Mouse (Mus musculus) limb, embryonic 14.5 days (tissue): ENCODE data around the gene Arhgap15. TPM values are rescaled to one million over a fixed set of nuclear protein-coding genes. Genes with fewer than 3 reads are reported as not detected.

Source experiments
- ATAC-seq: fragments of 200-750 bp; cut with Nextera tagmentation; 2 replicates; pipeline ENCODE4 v1.8.0; 2017; ENCODE audit warnings: low read depth, moderate number of reproducible peaks, moderate TSS enrichment; ENCODE audit not compliant: low FRiP score
- DNase-seq: peaks from one replicate; pipeline ENCODE4 v3.0.0-alpha.2; 2015; ENCODE audit warnings: low spot score
- H3K27ac ChIP-seq: fragments of 300-500 bp; sonication (generic); replicated peaks from 2 replicates; pipeline ENCODE4 v1.5.1; 2014; ENCODE audit warnings: low read depth, mild to moderate bottlenecking, low read length, moderate library complexity, mixed read lengths
- H3K27me3 ChIP-seq: fragments of 300-500 bp; sonication (generic); 2 replicates; pipeline ENCODE4 v1.6.1; 2014; ENCODE audit warnings: low read length, mixed read lengths; ENCODE audit not compliant: control insufficient read depth, insufficient read depth
- H3K36me3 ChIP-seq: fragments of 300-500 bp; sonication (generic); 2 replicates; pipeline ENCODE4 v1.6.1; 2014; ENCODE audit warnings: mild to moderate bottlenecking, low read length, moderate library complexity, mixed read lengths; ENCODE audit not compliant: control insufficient read depth, insufficient read depth
- H3K4me1 ChIP-seq: fragments of 300-500 bp; sonication (generic); 2 replicates; pipeline ENCODE4 v1.6.1; 2014; ENCODE audit warnings: antibody characterized with exemption, low read length, mixed read lengths; ENCODE audit not compliant: control insufficient read depth, insufficient read depth
- H3K4me2 ChIP-seq: fragments of 300-500 bp; sonication (generic); replicated peaks from 2 replicates; pipeline ENCODE4 v1.6.1; 2014; ENCODE audit warnings: low read depth, mild to moderate bottlenecking, low read length, moderate library complexity; ENCODE audit not compliant: severe bottlenecking
- H3K4me3 ChIP-seq: fragments of 300-500 bp; sonication (generic); replicated peaks from 2 replicates; pipeline ENCODE4 v1.5.1; 2014; ENCODE audit warnings: low read length
- H3K9ac ChIP-seq: fragments of 300-500 bp; sonication (generic); 2 replicates; pipeline ENCODE4 v1.6.1; 2014; ENCODE audit warnings: mild to moderate bottlenecking, low read depth, low read length, moderate library complexity; ENCODE audit not compliant: severe bottlenecking
- H3K9me3 ChIP-seq: fragments of 300-500 bp; sonication (generic); 2 replicates; pipeline ENCODE4 v1.6.1; 2016; ENCODE audit warnings: low read length; ENCODE audit not compliant: control insufficient read depth
- POLR2A ChIP-seq: fragments of 200-500 bp; IDR thresholded peaks from 2 replicates; pipeline ENCODE4 v1.8.0; 2012; ENCODE audit warnings: inconsistent platforms, mild to moderate bottlenecking, moderate library complexity, borderline replicate concordance; ENCODE audit not compliant: insufficient read depth, insufficient read length; ENCODE audit errors: extremely low read depth
- WGBS: fragments of 180-500 bp; shearing (Covaris S2); extraction: QIAGEN DNeasy Blood & Tissue Kit; methylation state at CpG from one replicate; pipeline ENCODE4 v1.1.7; 2014; 5-methylcytosine and 5-hydroxymethylcytosine counted together
- polyA plus RNA-seq, 2 experiments: library from polyadenylated mRNA; depleted of rRNA in 1 of 2; stranded (reverse) in 1 of 2; unstranded in 1 of 2; fragments of >200 nt; fragmentation: Nextera tagmentation in 1 of 2; extraction: Ambion mirVana in 1 of 2; gene quantifications; 2 replicates each; pipeline versions ENCODE4 v1.2.1 to v1.2.3; 2012 to 2014

The Arhgap15 gene
- polyA plus RNA-seq, 2 experiments: 1.4 to 2.9 TPM

DNA sequence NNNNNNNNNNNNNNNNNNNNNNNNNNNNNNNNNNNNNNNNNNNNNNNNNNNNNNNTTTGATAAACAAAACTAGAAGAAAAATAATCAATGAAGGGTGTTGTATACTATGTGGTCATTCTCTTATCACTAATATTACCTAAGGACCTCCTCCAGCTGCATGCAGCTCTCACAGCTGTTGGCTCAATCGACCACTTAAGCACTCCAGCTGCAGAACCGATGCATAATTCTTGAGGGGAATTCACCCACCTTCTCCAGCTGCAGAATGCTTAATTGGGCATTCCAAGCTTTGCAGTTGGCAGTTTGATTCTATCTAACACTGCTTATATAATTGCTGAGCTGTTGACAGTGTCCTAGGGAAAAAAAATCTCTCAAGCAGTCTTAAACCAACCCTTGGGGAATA is 663.0 kb downstream of the Arhgap15 start:
- H3K36me3 ChIP-seq: no peaks in the 10 kb centered on the region
- no peaks in the 10 kb centered on the region for H3K9me3 ChIP-seq
- no peak overlapping the region for H3K4me3 ChIP-seq
- no peaks in the 10 kb centered on the region for H3K4me1 ChIP-seq
- H3K27ac ChIP-seq: no peak overlapping the region
- ATAC-seq (no peak), DNase-seq (no peak)
- TF ChIP-seq POLR2A: no peak
- no peak overlapping the region for H3K9ac ChIP-seq
- 47% methylated on average over 2 of the region's 2 CpGs for WGBS
- no peaks in the 10 kb centered on the region for H3K27me3 ChIP-seq
- H3K4me2 ChIP-seq: no peak overlapping the region

DNA sequence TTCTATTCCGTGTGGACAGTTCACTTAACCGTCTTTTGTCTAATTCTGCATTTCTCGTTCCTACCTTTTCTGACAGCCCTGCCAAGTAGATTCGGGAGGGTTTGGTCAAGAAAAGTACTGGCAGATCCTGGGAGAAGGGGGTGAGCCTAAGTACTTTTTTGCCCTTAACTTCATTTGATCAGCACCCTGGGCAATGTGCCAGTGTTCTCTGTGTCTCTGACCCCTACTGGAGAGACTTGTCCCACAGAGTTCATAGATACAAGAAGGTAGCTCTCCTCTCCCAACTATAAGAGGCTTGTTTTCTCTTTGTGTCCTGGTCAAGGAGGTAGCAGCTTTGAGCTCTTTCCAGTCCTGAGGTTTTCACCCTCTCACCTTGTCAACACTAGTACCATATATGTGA is 667.7 kb downstream of the Arhgap15 start:
- no peak overlapping the region for H3K27ac ChIP-seq
- no peak overlapping the region for H3K9ac ChIP-seq
- H3K36me3 ChIP-seq: no peaks in the 10 kb centered on the region
- TF ChIP-seq POLR2A: no peak
- ATAC-seq (no peak), DNase-seq (no peak)
- no peak overlapping the region for H3K4me2 ChIP-seq
- no peak overlapping the region for H3K4me3 ChIP-seq
- 84% methylated on average over 4 of the region's 4 CpGs for WGBS
- no peaks in the 10 kb centered on the region for H3K9me3 ChIP-seq
- H3K4me1 ChIP-seq: no peaks in the 10 kb centered on the region
- H3K27me3 ChIP-seq: no peaks in the 10 kb centered on the region

DNA sequence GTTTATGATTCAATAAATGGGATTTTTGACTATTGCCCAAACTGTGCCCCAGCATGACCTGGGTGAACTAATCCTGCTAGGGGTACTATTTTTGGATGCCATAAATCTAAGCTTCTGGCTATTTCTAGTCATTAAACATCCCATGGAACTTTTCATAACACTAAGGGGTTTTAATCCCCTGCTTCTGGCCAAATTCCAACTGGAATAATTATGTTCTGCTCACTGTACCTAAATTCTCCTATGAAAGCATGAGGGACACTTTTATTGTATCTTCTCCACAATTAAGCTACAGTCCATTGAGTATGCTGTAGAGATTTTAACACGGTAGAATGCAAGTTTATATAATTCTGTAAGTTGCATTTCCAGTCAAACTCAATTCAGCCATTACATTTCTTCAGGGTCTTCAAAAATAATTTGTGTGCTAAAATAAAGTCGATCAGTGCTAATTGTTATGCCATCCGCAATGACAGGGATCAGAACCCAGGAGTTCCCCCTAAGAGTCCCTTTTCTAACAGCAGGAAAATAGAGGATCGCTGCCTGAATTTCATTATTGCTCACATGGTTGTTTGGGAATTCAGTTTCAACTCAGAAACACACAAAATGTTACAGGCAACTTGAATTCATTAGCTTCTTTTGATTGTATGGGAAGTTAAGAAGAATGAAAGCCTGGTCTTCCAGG is 671.1 kb downstream of the Arhgap15 start:
- WGBS: 65% methylated on average over 4 of the region's 4 CpGs
- no peak overlapping the region for H3K9ac ChIP-seq
- H3K4me2 ChIP-seq: no peak overlapping the region
- no peaks in the 10 kb centered on the region for H3K9me3 ChIP-seq
- DNase-seq (peak; percentile 25), ATAC-seq (no peak)
- H3K36me3 ChIP-seq: no peaks in the 10 kb centered on the region
- no peaks in the 10 kb centered on the region for H3K4me1 ChIP-seq
- H3K4me3 ChIP-seq: no peak overlapping the region
- no peak for TF ChIP-seq POLR2A
- H3K27me3 ChIP-seq: no peaks in the 10 kb centered on the region
- H3K27ac ChIP-seq: no peak overlapping the region

DNA sequence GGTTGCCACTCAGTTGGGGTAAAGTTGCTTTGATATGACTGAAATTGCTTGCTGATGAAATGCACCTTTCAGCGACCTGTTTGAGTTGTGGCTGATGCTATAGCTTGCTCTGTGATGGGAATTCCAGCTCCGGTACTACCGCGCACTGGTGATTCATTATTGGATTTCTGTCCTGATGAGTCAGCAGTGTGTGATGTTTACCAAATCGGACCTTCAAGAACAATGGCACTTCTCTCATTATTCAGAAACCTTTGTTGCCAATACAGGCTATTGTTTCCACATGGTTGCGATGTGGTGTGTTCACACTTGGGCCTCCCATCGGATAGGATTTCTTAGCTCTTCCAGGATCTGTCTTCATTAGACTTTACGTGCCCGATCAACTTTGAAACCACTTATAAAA is 681.9 kb downstream of the Arhgap15 start:
- DNase-seq (no peak), ATAC-seq (no peak)
- Histone ChIP-seq H3K36me3 (no peaks in the 10 kb centered on the region), H3K4me3 (no peak overlapping the region), H3K4me2 (no peak overlapping the region), H3K9ac (no peak overlapping the region), H3K27ac (no peak overlapping the region), H3K27me3 (no peaks in the 10 kb centered on the region), H3K4me1 (peaks cover 14% of the 10 kb centered on the region), H3K9me3 (no peaks in the 10 kb centered on the region)
- no peak for TF ChIP-seq POLR2A
- 71% methylated on average over 9 of the region's 9 CpGs for WGBS

DNA sequence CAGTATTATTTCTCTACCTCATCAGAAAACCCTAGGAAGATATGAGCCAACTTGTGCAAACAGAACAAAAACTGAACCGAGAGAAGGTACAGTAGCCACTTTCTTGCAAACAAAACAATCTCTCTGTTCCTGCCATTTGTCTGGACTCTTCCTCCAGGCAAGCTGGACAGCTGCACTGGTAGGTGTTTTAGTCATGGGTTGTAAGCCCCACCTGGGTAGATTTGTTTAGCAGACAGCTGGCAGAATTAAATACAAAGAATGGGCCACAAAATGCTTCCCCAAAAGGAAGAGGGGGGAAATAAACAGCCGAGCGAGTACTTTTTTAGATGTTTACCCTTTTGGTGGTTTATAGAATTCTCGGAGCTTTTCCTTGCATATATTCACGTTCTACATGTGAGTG is 688.0 kb downstream of the Arhgap15 start:
- Histone ChIP-seq H3K4me1 (peaks cover 14% of the 10 kb centered on the region; the same call in 1 of the 2 replicates), H3K4me3 (no peak overlapping the region), H3K9ac (no peak overlapping the region), H3K27me3 (no peaks in the 10 kb centered on the region), H3K9me3 (no peaks in the 10 kb centered on the region), H3K4me2 (no peak overlapping the region), H3K27ac (no peak overlapping the region; the same call in 1 of the 2 replicates), H3K36me3 (no peaks in the 10 kb centered on the region)
- TF ChIP-seq POLR2A: no peak
- DNase-seq: no peak
- no peak for ATAC-seq
- WGBS: 49% methylated on average over 5 of the region's 5 CpGs
